Mouse (Mus musculus): ENCODE results near the gene Atf2.
A peak's percentile ranks its signal among the peaks of the same experiment; 100 is the strongest.
"Not testable (repeated sequence)": the region's sequence is repeated elsewhere in the genome, so short reads cannot be mapped to it uniquely, and the experiment has no call there.

Atf2 gene

DNA sequence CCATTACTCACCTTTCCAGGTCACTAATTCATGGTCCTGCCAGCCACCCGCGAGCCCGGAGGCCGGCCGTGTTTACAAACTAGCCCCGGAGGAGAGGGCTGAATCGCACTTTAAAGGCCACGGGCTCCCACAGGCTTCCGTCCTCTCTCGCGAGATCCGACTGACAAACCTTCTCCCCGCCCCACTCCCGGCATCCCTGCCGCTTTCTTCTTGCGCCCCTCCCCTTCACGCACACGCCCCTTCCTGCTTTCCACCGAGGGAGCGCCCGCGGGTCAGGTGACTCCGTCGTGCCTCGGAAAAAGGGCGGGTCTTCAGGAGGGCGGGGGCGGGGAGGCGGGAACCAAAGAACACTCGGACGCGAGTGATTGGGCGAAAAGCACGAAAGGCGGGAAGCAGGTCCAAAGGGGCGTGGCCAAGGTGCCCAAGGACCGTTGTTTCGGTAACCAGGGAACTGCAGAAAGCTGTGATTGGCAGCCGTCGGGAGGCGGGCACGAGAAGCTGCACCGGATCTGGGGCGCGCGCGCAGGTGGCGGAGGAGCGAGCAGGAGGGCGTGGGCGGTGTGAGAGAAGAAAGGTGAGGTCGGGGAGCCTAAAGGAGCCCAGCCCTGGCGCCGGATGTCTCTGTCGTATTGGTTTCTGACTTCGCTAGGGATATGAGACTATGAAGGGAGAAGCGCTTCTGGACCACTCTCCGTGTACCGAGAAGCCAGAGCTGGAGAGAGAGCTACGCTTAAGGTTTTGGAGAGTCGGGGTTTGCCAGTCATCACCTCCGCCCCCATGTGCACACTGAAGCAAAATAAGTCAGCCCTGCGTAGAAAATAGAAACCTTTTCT is at the start of gene Atf2:
Gene Atf2, minus strand, starts transcription at position 176 of the 833 bp plus-strand sequence.
- DNase-seq, result peak; percentile 99

DNA sequence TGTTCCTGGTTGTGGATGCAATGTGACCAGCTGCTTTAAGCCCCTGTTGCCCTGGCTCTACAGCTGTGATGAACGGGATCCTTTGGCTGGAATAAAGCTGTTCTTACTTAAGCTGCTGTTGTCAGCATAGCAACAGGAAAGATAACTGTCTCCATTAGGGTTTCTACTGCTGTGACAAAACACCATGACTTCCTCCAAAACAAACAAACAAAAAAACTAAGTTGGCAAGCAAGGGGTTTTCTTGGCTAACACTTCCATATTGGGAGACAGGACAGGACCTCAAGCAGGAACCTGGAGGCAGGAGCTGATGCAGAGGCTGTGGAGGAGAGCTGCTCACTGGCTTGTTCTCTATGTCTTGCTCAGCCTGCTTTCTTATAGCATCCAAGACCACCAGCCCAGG is 48.8 kb upstream of the Atf2 start:
- DNase-seq, result no peak

DNA sequence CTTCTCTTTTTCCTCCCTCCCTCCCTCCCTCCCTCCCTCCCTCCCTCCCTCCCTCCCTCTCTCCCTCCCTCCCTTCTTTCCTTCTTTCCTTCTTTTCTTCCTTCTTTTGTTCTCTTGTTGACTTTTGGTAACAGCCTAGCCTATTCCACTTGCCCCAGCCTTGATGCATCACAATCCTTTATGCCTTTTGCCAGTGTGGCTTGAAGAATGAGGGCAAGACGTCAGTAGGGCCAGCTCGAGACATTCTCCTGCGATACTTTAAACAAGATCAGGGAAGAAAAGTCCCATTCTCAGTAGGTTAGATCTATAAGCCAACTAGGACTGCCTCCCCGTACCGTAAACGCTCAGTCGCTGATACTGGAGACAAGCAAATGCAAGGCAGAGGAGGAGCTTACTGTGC is 48.0 kb upstream of the Atf2 start:
- DNase-seq, result no peak

DNA sequence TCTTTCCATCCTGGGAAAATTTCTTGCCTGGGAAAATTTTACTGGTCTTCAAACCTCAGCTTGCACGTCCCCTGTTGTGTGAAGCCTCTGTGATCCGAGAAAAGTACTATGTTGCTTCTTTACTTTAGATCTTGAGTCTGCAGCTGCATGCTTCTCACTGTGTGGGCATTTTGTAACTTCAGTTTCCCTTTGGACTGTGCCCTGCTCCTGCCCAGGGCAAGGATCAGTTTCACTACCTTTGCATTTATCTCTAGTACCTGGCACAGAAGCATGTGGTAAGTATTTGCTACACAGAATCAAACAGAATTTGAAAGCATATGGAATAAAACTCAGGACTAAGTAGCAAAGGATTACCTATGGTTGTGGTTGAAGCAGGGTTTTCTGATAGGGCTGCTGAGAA is 46.5 kb upstream of the Atf2 start:
- no peak for DNase-seq

DNA sequence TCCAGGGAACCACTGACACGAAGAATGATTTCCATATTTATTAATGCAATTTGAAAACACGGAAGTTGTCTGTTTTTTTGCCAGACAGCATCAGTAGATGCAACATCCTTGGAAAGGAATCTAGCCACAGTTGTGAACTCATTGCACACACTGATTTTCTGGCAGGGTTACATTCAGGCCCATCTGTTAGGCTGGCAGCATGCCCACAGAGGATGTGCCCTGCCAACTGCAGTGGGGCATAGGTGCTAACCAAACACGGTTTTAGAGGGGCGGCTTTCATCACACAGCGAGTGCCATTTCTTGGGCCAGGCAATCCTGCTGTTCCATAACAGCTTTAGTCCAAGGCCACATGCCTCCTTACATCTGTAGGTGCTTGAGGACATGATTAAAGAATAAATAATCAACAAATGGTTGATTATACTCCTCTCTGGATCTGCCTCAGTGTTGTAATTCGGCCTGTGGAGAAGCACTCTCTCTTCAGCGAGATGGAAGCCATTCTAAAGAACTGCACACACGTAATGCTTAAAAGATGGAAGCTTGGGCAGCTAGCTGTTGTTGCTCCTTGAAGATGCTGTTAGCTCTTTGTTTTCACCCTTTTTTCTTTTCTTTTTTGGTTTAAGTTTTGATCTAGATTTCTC is 40.4 kb upstream of the Atf2 start:
- DNase-seq, result peak; percentile 29

DNA sequence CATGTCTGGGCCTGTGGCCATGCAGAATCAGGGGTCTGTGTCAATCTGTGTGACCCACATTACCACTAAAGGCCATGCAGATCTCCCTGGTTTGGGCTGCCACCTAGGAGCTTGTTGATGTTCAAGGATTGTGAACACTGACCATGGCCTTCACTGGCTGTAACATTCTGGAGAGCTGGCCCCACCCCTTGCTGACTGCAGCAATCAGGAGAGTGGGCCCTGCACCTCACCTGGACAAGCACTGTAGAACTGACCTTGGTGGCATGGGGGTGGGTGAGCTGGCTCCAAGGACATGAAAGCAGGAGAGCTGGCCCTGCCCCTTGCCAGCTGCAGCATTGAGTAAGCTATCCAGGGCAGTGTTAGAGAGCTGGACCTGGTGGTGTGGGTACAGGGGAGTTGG is 35.3 kb upstream of the Atf2 start:
- no peak for DNase-seq

DNA sequence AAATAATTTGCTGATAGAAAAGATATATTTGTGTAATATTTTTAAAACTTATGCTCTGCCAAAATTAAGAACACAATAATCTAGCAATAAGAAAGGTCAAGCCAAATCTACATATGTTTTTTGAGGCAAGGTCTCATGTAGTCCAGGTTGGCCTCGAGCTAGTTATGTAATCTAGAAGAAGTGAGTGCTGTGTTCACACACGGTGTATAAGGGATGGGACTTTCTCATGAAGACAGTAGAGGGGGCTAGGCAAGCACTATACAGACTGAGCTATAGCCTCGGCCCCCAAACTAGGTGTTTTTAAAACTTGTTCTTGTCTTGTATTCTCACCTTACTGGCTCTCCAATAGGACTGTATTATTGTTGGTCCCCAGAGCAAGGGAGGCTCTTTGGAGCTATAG is 33.1 kb upstream of the Atf2 start:
- no peak for DNase-seq

DNA sequence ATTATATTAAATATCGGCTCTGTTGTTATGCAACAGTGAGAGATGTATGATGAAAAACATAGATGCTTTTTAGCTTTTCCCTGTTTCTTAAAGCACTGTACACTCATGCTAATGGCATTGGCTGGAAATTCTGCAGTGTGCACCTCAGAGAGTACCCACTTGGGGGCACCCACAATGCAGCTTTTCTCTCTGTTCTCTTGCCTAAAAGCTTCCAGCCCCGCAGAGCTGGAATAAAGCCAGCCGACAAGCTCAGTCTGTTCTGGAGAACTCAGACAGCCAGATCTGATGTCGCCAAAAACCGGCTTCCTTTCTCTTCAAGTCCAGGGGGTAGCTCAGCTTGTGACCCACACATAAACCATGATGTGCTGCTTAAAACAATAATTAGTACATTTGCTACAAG is 32.6 kb upstream of the Atf2 start:
- DNase-seq, result peak; percentile 94

DNA sequence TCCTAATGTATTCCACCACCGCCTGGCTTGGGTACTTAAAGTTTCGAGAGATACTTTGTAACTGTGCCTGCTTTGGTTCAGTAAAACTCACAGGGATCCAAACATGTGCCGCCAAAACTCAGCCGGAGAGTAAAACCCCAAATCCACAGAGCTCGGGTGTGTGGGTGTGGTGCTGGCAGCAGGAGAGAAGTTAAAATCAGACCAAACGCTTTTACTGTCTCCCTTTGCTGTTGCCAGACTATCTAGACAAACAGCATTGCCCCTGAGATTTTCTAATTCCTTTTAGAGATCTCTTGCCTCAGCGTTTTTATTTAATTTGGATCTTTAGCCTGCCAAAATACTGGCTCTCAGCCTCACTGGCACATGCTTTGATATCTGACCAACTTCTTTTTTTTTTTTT is 27.2 kb upstream of the Atf2 start:
- DNase-seq, result peak; percentile 35

DNA sequence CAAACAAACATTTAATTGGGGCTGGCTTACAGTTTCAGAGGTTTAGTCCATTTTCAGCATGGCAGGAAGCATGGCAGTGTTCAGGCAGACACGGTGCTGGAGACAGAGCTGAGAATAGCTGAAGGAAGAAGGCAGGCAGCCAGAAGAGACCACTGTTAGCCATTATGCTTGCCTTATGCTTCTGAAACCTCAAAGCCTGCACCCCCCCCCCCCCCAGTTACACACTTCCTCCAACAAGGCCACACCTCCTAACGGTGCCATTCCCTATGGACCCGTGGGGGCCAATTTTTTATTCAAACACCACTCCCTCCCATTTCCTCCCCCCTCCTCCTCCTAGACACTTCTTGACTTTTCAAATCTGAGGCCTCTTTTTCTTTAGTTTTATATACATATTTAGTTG is 19.8 kb upstream of the Atf2 start:
- no peak for DNase-seq

DNA sequence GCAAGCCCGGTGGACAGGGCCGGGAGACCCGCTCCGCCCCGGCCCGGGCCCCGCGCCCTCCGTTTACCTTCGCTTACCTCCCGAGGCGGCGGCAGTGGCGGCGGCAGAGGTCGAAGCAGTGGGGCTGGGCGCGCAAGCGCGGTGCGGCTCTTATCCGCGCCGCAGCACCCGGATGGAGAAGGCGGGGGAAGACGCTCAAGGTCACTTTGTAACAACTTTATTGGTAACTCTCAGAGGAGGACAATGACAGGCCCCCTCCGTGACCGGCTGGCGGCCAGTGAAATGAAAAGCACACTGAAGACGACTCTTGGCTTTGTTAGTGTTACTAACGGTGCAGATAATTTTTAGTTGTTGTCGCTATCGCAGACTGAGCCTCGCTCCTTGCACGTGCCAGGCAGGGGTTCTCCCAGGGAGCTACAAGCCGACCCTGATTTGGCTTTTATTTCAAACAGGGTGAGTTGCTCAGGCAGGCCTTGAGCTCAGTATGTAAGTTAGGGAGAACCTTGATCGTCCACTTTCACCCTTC is 18.8 kb upstream of the Atf2 start, which contains the start of gene Atp5g3:
Gene Atp5g3, minus strand, starts transcription at position 152 of the 526 bp plus-strand sequence.
- DNase-seq, result peak; percentile 89

DNA sequence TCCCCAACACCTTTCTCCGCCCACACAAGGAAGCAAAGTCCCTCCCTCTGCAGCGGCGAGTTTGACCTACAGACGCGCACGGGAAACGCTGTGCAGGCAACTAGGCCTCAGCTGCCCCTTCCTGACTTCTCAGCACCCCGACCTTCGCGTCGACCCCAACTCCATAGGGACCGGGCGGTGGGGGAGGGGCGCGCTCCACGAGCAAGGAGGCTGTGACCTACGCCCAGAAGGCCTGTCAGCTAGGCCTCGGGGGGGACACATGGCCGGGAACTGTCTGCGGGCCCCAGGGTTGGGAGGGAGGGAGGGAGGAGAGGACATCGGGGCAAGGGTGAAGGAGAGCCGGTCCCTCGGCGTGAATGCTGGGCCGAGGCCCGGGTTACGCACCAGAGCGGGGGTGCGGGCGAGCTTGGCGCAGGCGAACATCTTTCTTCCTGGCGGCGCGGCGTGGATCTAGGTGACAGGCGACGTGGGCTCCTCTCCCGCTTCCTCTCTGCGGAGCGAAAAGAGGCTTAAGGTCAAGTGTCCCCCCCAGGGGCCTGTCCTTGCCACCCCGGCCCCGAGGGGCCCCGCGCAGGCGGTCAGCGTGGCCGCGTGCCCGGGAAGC is 18.2 kb upstream of the Atf2 start:
- DNase-seq, result peak; percentile 69

DNA sequence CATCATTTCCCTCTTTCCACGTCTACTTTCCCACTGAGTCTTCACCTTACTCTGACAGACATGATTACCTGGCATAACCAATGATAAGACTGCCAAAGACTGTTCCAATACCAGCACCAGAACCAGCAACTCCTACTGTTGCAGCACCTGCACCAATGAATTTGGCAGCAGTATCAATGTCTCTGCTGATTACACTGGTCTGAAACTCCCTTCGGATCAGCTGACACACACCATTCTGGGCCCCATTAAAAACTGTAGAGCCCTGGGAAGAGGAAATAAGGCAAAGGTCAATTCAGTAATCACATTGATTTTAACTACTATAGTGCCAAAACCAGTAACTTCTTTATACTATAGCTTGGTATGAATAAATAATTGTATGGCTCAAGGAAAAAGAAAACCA is 16.7 kb upstream of the Atf2 start:
- DNase-seq, result no peak

DNA sequence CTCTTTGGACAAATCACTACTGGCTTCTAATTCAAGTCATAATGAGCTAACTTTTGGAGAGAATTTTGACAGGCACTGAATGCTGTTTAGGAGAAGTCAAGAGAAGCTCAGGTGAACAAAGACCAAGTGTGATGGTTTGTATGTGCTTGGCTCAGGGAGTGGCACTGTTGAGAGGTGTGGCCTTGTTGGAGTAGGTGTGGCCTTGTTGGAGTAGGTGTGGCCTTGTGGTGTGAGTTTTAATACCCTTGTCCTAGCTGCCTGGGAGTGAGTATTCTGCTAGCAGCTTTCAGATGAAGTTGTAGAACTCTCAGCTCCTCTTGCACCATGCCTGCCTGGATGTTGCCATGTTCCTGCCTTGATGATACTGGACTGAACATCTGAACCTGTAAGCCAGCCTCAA is 12.2 kb upstream of the Atf2 start:
- not testable (repeated sequence) for DNase-seq

DNA sequence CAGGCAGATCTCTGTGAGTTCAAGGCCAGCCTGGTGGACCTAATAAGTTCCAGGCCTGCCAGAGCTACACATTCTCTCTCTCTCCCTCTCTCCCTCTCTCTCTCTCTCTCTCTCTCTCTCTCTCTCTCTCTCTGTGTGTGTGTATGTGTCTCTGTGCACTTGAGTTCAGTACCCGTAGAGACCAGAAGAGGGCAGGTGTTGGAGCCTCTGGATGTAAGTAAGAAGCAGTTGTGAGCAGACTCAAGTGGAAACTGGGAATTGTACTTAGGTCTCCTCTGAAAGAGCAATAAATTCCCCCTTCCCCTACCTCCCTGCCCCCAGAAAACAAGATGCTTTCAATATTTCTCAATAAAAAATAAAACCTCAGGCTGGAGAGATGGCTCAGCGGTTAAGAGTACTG is 11.1 kb upstream of the Atf2 start:
- DNase-seq, result no peak

DNA sequence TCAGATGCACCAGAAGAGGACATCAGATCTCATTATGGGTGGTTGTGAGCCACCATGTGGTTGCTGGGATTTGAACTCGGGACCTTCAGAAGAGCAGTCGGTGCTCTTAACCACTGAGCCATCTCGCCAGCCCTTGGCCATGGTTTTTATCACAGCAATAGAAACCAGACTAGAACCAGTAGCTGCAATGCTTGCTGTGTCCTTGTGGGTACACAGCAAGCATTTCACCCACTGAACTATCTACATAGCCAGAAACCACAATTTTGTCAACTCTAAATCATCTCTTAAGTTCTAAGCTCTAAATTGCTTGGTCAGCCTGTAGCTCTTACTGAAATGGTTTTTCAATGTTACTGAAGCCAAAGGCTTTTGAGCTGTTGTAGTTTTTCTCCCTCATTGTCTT is 9.9 kb upstream of the Atf2 start:
- not testable (repeated sequence) for DNase-seq

DNA sequence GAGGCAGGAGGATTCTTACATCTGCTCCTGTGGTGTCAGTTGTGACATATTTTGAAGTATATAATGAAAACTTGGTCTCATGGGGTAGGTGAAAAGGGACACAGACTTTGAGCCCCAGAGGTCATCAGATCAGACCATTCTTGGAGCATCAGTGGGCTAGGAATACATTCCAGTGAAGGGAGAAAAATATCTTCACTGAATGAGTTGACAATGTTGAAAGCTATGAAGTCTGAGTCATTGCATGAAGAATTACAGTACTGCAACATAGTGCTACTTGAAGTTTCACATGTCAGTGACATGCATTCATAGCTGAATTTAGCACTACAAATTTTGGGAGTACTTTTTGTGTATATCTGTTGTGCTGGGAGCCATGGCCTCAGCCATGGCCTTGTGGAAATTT is 8.7 kb upstream of the Atf2 start:
- DNase-seq, result no peak

DNA sequence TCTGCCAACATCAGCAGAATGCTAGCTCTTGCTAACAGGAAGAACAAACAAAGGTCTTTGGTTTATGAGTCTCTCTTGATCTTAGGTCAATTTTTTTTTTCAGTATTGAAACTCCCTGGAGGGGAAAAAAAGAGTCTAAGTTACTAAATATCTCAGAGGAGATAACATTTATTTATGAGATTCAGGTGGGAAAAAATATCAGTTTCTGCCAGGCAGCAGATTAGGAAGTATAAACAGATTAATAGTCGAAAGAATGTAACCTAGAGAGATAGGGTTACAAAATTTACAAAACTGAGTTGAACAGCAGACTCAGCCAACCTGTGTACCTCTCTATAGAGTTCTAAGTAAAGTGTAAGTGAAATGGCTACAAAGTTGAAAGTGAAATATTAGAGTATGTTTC is 7.9 kb upstream of the Atf2 start:
- DNase-seq, result no peak

DNA sequence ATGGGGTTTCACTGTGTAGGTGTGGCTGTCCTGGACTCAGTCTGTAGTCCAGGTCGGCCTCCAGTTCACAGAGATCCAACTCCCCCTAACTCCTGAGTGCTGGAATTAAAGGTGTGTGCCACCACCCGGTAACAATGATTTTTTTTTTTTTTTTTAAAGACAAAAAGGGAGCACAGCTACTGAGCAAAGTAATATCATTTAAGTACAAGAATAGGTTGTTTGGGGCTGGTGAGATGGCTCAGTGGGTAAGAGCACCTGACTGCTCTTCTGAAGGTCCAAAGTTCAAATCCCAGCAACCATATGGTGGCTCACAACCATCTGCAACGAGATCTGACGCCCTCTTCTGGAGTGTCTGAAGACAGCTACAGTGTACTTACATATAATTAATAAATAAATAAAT is 4.5 kb upstream of the Atf2 start:
- DNase-seq, result not testable (repeated sequence)

DNA sequence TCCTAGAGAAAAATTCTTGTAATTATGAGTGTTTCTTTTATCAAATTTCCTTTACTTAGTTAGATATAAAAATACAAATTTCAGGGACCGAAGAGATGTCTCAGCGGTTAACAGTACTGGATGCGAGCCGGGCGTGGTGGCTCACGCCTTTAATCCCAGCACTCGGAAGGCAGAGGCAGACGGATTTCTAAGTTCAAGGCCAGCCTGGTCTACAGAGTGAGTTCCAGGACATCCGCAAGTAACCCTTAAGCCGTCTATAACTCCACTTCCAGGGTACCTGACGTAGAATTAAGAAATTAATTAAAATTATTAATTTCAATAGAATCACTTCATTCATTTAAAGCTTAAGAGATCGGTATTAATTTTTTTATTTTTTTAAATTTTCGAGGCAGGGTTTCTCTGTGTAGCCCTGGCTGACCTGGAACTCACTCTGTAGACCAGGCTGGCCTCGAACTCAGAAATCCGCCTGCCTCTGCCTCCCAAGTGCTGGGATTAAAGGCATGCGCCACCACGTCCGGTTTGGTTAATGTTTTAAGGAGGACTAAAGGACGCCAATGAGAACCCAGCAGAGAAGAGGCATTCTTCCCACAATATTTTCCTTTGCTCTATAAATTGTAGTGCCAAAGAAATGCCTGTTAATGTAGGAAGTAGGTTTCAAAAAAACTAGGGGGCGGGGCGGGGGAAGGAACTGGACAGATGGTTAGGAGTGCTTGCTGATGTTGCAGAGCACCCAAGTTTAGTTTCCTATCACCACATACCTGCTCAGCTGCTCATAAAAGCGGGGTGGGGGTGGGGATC is 1.2 kb upstream of the Atf2 start:
- DNase-seq, result peak; percentile 18

DNA sequence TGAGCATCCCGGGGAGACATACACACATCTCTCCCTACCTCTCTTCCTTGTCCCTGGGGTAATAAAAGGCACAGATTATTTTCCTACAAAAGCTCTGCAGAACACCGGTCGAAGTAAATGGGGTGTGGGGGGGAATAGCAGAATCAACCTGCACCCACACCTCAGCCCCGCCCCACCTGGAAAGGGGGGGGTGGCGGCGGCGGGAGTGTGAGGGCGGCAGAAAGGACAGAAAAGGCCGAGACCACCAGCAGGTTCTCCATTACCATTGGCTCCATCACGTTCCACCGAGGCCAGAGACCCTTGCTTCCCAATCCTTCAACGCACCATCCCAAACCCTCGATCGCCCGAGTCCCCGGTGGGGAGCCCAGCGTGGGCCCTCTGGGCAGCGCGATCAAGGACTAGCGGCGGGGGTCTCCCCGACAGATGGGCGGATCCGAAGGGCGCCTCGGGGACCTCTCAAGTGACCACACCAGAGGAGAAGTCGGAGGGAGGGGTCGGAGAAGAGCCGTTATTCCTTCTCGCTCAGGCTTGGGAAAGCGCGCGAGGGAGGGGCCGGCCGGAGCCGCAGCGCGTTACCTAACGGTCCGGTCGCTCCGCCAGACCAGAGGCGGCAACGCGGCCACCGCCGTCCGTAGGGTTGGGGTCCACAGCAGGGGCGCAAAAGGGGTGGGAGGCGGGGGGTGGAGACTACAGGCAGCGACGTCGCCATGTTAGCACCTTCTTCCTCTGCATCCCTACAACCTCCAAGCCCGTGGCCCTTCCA is 557 bp downstream of the Atf2 start:
- peak; percentile 52 for DNase-seq

DNA sequence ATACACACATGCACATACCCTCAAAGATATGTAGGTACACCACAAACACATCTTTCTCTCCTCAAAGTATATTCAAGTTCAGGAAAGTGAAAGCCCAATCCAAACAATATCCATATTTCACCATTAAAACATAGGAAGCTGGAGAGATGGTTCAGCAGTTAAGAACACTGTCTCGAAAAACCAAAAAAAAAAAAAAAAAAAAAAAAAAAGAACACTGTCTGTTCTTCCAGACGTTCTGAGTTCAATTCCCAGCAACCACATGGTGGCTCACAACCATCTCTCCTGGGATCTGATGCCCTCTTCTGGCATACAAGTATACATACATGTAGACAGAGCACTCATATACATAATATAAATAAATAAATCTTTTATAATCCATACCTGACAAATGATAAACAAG is 6.4 kb downstream of the Atf2 start:
- no peak for DNase-seq
